Mouse (Mus musculus): Measurements from ENCODE around the gene 1700001C02Rik. TPM values are rescaled to one million over a fixed set of nuclear protein-coding genes. Genes with fewer than 3 reads are reported as not detected.

The 1700001C02Rik gene
- polyA plus RNA-seq (2014; fragmentation: Nextera tagmentation; extraction: Ambion mirVana), result not detected in 2 replicates

- H3K9me3 ChIP-seq (ENCODE audit: control insufficient read depth, low read length), result no peaks in the 10 kb centered on the region
- H3K4me2 ChIP-seq, result peak within 1 kb of the TSS; percentile 16; the same call in 1 of the 2 replicates
- H3K4me1 ChIP-seq (replicated peaks; ENCODE audit: control insufficient read depth, insufficient read depth, low read length), result no peaks in the 10 kb centered on the region
- peaks cover 49% of the 10 kb centered on the region for H3K27me3 ChIP-seq (replicated peaks; ENCODE audit: control insufficient read depth, insufficient read depth, low read length)
- no peak within 1 kb of the TSS for H3K27ac ChIP-seq (ENCODE audit: low read depth, low read length)
- no peak within 1 kb of the TSS for H3K4me3 ChIP-seq (ENCODE audit: low read depth, low read length)
- WGBS, result 23% methylated on average over 21 of the region's 21 CpGs
- no peaks in the 10 kb centered on the region for H3K36me3 ChIP-seq (ENCODE audit: control insufficient read depth, insufficient read depth, low read length)
- ATAC-seq (replicated peaks; ENCODE audit: low FRiP score) (no peak), DNase-seq (ENCODE audit: low spot score) (no peak)
- H3K9ac ChIP-seq (ENCODE audit: low read depth, low read length), result no peak within 1 kb of the TSS
Observed at GRCm38 (mm10) chr5:30465861-30466260, at the start of gene 1700001C02Rik. TSS of gene 1700001C02Rik (plus strand) at chr5:30466047.

DNA sequence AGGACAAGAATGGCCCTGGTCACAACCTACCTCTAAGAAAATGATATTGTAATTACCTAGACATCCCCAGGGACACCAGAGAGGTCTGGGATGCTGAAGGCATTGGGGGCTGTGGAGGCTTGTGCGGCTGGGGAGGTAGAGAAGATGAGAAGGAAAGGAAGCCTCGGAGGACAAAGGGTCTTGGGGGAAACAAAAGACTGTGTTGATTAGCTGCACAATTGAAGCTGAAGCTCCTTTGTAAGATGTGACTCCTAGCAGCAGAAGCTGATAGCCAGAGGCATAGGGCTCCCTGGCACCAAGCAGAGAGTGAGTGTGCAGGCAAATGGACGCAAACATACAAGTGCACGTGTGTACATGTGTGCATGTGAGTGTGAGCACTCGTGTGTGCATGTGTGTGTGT lies 49.2 kb upstream of the 1700001C02Rik start:
- Histone ChIP-seq H3K4me2 (no peak overlapping the region), H3K9me3 (ENCODE audit: control insufficient read depth, low read length) (no peaks in the 10 kb centered on the region), H3K27ac (ENCODE audit: low read depth, low read length) (no peak overlapping the region), H3K27me3 (replicated peaks; ENCODE audit: control insufficient read depth, insufficient read depth, low read length) (peaks cover 2% of the 10 kb centered on the region; the same call in 1 of the 2 replicates), H3K4me1 (replicated peaks; ENCODE audit: control insufficient read depth, insufficient read depth, low read length) (no peaks in the 10 kb centered on the region), H3K9ac (ENCODE audit: low read depth, low read length) (no peak overlapping the region), H3K4me3 (ENCODE audit: low read depth, low read length) (no peak overlapping the region), H3K36me3 (ENCODE audit: control insufficient read depth, insufficient read depth, low read length) (no peaks in the 10 kb centered on the region)
- ATAC-seq (replicated peaks; ENCODE audit: low FRiP score) (no peak), DNase-seq (ENCODE audit: low spot score) (no peak)
- WGBS, result 73% methylated on average over 5 of the region's 5 CpGs

- Histone ChIP-seq H3K27me3 (replicated peaks; ENCODE audit: control insufficient read depth, insufficient read depth, low read length) (no peaks in the 10 kb centered on the region; the same call in 1 of the 2 replicates), H3K4me1 (replicated peaks; ENCODE audit: control insufficient read depth, insufficient read depth, low read length) (no peaks in the 10 kb centered on the region), H3K4me3 (ENCODE audit: low read depth, low read length) (no peak overlapping the region), H3K9ac (ENCODE audit: low read depth, low read length) (no peak overlapping the region), H3K36me3 (ENCODE audit: control insufficient read depth, insufficient read depth, low read length) (no peaks in the 10 kb centered on the region), H3K4me2 (no peak overlapping the region), H3K9me3 (ENCODE audit: control insufficient read depth, low read length) (no peaks in the 10 kb centered on the region), H3K27ac (ENCODE audit: low read depth, low read length) (no peak overlapping the region)
- 68% methylated on average over 4 of the region's 4 CpGs for WGBS
- ATAC-seq (replicated peaks; ENCODE audit: low FRiP score) (no peak), DNase-seq (ENCODE audit: low spot score) (no peak)
Observed at GRCm38 (mm10) chr5:30423121-30423520, 42.7 kb upstream of the 1700001C02Rik start.

- peak; percentile 40 for DNase-seq (ENCODE audit: low spot score)
- 27% methylated on average over 8 of the region's 8 CpGs for WGBS
Observed at GRCm38 (mm10) chr5:30423572-30424244, 42.1 kb upstream of the 1700001C02Rik start.

DNA sequence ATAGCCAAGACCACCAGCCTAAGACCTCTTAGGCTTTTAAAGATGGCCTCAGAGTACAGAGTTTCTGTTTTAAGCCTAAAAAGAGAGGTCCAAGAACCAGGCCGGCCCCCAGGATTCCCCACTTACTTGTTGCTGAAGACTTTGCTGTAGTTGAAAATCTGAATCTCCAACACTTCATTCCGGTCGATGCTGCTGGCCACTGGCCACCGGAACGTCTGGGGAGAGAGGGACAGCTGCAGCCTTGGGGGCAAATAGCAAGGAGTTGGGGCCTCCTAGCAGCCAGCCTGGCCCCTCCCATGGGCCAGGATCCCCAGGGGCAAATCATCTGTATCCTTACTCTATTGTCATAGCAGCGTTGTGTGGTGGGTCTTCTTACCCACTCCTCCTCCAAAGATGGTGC lies 38.4 kb upstream of the 1700001C02Rik start:
- 79% methylated on average over 6 of the region's 6 CpGs for WGBS

More at GRCm38 (mm10) chr5:30423572-30424244, 42.1 kb upstream of the 1700001C02Rik start:
- H3K27ac ChIP-seq (ENCODE audit: low read depth, low read length), result no peak overlapping the region
- H3K9me3 ChIP-seq (ENCODE audit: control insufficient read depth, low read length), result no peaks in the 10 kb centered on the region
- H3K36me3 ChIP-seq (ENCODE audit: control insufficient read depth, insufficient read depth, low read length), result no peaks in the 10 kb centered on the region
- ATAC-seq (replicated peaks; ENCODE audit: low FRiP score), result no peak
- H3K4me2 ChIP-seq, result no peak overlapping the region
- H3K9ac ChIP-seq (ENCODE audit: low read depth, low read length), result no peak overlapping the region
- H3K4me3 ChIP-seq (ENCODE audit: low read depth, low read length), result no peak overlapping the region
- no peaks in the 10 kb centered on the region for H3K4me1 ChIP-seq (replicated peaks; ENCODE audit: control insufficient read depth, insufficient read depth, low read length)
- H3K27me3 ChIP-seq (replicated peaks; ENCODE audit: control insufficient read depth, insufficient read depth, low read length), result no peaks in the 10 kb centered on the region; the same call in 1 of the 2 replicates

DNA sequence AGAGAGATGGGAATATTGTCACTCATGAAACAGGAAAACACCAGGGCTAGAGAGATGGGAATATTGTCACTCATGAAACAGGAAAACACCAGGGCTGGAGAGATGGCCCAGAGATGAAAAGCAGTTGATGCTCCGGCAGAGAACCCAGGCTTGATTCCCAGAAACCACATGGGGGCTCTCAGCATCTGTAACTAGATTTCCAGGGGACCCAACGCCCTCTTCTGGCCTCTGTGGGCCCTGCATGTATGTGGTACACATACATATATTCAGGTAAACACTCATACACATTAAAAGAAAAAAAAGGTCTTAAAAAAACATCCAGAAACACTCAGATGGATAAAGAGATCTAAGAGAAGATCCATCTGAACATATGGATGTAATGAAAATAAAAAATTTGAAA lies 26.9 kb upstream of the 1700001C02Rik start:
- H3K27ac ChIP-seq (ENCODE audit: low read depth, low read length), result no peak overlapping the region
- H3K36me3 ChIP-seq (ENCODE audit: control insufficient read depth, insufficient read depth, low read length), result no peaks in the 10 kb centered on the region
- WGBS, result 37% methylated on average over 2 of the region's 2 CpGs
- no peaks in the 10 kb centered on the region for H3K27me3 ChIP-seq (replicated peaks; ENCODE audit: control insufficient read depth, insufficient read depth, low read length)
- H3K4me1 ChIP-seq (replicated peaks; ENCODE audit: control insufficient read depth, insufficient read depth, low read length), result no peaks in the 10 kb centered on the region
- H3K9ac ChIP-seq (ENCODE audit: low read depth, low read length), result no peak overlapping the region
- H3K9me3 ChIP-seq (ENCODE audit: control insufficient read depth, low read length), result no peaks in the 10 kb centered on the region
- H3K4me2 ChIP-seq, result no peak overlapping the region
- H3K4me3 ChIP-seq (ENCODE audit: low read depth, low read length), result no peak overlapping the region
- DNase-seq (ENCODE audit: low spot score) (no peak), ATAC-seq (replicated peaks; ENCODE audit: low FRiP score) (no peak)

More for the DNA sequence above, 38.4 kb upstream of the 1700001C02Rik start:
- no peak for DNase-seq (ENCODE audit: low spot score)
- Histone ChIP-seq H3K27ac (ENCODE audit: low read depth, low read length) (no peak overlapping the region), H3K9ac (ENCODE audit: low read depth, low read length) (no peak overlapping the region), H3K4me2 (no peak overlapping the region), H3K36me3 (ENCODE audit: control insufficient read depth, insufficient read depth, low read length) (no peaks in the 10 kb centered on the region), H3K4me3 (ENCODE audit: low read depth, low read length) (no peak overlapping the region), H3K27me3 (replicated peaks; ENCODE audit: control insufficient read depth, insufficient read depth, low read length) (no peaks in the 10 kb centered on the region), H3K9me3 (ENCODE audit: control insufficient read depth, low read length) (no peaks in the 10 kb centered on the region), H3K4me1 (replicated peaks; ENCODE audit: control insufficient read depth, insufficient read depth, low read length) (no peaks in the 10 kb centered on the region)
- ATAC-seq (replicated peaks; ENCODE audit: low FRiP score), result no peak

- ATAC-seq (replicated peaks; ENCODE audit: low FRiP score), result no peak
- WGBS, result 86% methylated on average over 8 of the region's 8 CpGs
Observed at GRCm38 (mm10) chr5:30440308-30440906, 25.4 kb upstream of the 1700001C02Rik start.

DNA sequence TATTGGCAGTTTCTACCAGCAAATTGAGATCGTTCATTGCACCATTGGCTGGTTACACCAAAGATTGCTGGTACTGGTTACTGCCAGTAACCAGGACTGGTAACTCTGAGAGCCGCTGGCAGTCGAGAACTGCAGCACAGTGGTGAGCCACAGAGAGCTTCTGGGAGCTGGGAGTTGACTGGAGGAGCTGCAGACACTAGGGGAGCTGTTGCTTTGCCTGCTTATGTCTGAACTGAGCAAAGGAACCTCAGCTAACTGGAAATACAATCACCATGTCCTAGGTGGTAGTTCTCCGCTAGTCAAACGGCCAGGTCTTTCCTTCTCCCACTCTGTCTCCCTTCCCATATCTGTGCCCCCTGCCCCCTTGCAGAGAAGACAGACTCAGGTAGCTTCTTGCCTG lies 23.7 kb upstream of the 1700001C02Rik start:
- WGBS, result 54% methylated on average over 5 of the region's 5 CpGs
- no peaks in the 10 kb centered on the region for H3K9me3 ChIP-seq (ENCODE audit: control insufficient read depth, low read length)
- no peak overlapping the region for H3K27ac ChIP-seq (ENCODE audit: low read depth, low read length)
- no peak overlapping the region for H3K4me2 ChIP-seq
- H3K27me3 ChIP-seq (replicated peaks; ENCODE audit: control insufficient read depth, insufficient read depth, low read length), result peaks cover 2% of the 10 kb centered on the region; the same call in 1 of the 2 replicates
- H3K36me3 ChIP-seq (ENCODE audit: control insufficient read depth, insufficient read depth, low read length), result no peaks in the 10 kb centered on the region
- no peaks in the 10 kb centered on the region for H3K4me1 ChIP-seq (replicated peaks; ENCODE audit: control insufficient read depth, insufficient read depth, low read length)
- H3K9ac ChIP-seq (ENCODE audit: low read depth, low read length), result no peak overlapping the region
- no peak for ATAC-seq (replicated peaks; ENCODE audit: low FRiP score)
- H3K4me3 ChIP-seq (ENCODE audit: low read depth, low read length), result no peak overlapping the region
- no peak for DNase-seq (ENCODE audit: low spot score)

More at GRCm38 (mm10) chr5:30440308-30440906, 25.4 kb upstream of the 1700001C02Rik start:
- no peak for DNase-seq (ENCODE audit: low spot score)
- Histone ChIP-seq H3K4me3 (ENCODE audit: low read depth, low read length) (no peak overlapping the region), H3K9me3 (ENCODE audit: control insufficient read depth, low read length) (no peaks in the 10 kb centered on the region), H3K27ac (ENCODE audit: low read depth, low read length) (no peak overlapping the region), H3K4me1 (replicated peaks; ENCODE audit: control insufficient read depth, insufficient read depth, low read length) (no peaks in the 10 kb centered on the region), H3K4me2 (no peak overlapping the region), H3K27me3 (replicated peaks; ENCODE audit: control insufficient read depth, insufficient read depth, low read length) (no peaks in the 10 kb centered on the region), H3K36me3 (ENCODE audit: control insufficient read depth, insufficient read depth, low read length) (no peaks in the 10 kb centered on the region), H3K9ac (ENCODE audit: low read depth, low read length) (no peak overlapping the region)
